Mouse (Mus musculus): ENCODE data around the gene Mettl7a2.

Gene Mettl7a2

GRCm38 (mm10) chr15:100395561-100395960, 42.6 kb downstream of the Mettl7a2 start:
- DNase-seq (ENCODE audit: low read depth): no peak

DNA sequence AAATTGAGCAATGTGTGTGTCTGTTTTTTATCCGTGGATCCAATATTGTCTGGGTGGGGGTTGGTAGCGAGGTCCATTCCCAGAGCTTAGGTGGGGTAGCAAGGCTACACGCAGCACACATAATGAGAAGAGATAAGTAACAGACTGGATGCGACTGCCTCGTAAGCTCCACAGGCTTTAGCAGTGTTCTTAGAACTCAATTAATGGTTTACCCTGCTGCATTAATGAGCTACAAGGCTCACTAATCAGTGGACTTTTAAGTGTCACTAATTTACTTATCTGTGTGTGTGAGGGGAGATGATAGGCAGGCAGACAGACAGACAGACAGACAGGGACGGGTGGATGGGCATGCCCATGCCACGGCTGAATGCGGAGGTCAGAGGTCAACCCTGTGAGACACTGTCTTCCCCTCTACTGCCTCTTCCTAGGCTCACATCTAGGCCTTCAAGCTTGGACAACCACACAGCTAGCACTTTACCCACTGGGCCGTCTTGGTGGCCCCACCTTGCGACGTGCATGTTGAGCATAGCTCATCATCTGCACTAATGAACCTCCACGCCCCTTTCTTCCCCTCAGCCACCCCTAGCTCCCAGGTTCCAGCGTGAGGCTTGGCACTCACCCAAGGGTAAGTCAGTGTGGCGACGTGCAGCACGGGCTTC, 47.7 kb downstream of the Mettl7a2 start:
- no peak for DNase-seq (ENCODE audit: low read depth)

DNA sequence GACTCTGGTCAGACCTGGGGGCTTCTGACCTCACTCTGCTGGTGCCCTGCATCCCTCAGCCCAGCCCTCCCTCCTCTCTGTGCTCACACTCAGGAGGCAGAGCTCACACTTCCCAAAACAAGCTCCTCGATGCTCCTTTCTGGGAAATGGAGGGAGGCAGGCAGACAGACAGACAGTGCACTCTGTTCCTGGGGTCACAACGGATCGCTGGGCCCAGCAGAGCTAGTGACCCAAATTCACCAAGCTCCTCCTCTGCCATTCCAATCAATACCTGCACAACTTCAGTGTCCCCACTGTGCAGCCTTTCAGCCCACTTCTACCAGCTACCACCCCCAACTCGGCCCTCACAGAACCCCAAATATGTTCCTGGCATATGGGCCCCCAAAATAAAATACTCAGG, 48.8 kb downstream of the Mettl7a2 start:
- no peak for DNase-seq (ENCODE audit: low read depth)

- no peak for DNase-seq (ENCODE audit: low read depth)
Observed at GRCm38 (mm10) chr15:100402347-100402746, 49.3 kb downstream of the Mettl7a2 start.

DNA sequence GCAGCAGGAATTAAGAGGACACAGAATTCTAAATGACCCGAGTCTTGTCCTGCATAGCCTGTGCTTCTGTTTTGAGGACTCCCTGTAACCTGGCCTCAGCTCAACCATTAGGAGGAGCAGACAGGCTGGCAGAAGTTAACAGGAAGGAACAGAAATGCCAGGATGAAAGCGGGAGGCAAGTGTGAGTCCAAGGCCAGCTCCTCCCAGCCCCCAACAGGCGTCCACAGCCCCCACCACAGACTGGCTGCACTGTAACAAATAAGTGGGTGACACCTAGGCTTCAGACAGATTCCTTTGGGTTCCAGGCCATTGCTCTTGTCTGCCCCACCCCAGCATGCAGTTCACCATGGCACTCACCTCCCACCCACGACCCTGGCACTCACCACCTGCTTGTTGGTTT, 49.8 kb downstream of the Mettl7a2 start:
- DNase-seq (ENCODE audit: low read depth): no peak

DNA sequence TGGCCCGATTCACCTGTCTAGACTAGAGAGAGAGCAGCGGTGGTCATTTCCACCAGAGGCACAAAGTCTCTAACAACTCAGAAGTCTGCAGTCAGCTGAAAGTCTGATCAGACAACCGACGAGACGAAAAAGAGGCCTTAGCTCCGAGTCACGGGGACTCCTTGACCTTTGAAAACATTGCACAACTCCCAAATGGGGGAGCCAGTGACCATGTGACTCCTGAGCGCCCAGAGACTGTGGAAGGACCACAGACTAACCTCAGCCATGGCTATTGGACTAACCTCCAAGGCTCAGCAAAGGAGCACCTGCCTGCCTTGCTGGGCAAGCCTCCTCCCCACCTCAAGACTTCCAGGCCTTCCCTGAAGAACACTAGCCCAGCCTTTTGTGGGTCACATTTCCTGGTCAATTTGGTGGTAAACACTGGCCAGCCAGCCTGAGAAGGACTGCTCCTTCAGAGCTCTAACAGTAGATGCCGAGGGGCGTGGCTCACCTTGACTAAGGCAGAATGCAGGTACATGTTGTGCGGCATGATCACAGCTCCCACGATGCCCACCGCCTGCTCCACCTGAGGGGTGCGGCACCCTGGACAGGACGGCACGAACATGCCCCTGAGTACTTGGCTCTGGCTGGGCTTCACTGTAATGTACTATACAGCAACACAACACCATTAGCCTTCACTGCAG, 50.5 kb downstream of the Mettl7a2 start:
- DNase-seq (ENCODE audit: low read depth): no peak

- DNase-seq (ENCODE audit: low read depth): no peak
Observed at GRCm38 (mm10) chr15:100406088-100406487, 53.1 kb downstream of the Mettl7a2 start.

DNA sequence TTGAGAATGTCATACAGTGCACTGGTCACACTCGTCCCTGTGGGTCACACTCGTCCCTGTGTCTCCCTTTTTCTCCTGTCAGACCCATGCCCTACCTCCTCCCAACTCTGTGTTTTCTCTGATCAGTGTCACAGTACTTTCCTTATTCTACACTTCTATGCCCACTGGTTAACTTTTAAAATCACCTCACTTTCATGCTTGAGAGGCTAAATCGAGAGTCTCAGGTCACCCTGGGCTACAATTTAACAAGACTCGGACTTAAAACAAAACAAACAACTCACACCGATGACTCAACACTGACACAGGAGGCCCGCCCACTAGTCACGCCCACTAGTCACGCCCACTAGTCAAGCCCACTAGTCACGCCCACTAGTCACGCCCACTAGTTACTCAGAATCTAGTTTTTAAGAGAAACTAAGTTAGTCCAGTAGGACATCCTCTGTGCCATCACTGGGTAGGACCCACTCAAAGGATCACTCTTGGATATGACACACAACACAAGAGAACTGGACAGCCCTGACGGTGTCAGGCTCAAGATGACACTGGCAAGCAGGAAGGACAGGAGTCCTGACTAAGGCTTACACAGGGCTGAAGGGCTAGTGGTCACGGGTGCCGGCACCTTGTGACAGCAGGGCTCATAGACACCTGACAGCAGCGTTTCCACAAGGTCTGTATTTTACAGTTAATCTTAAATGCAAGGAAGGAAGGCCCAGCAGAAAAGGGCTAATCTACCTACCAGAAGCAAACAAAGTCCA, 58.1 kb downstream of the Mettl7a2 start:
- peak; percentile 22 for DNase-seq (ENCODE audit: low read depth)

Data from naive thymus-derived CD4-positive, alpha-beta T cell, adult 2 months (primary cell).